Comparison of ENCODE assay signal across 9 mouse cellular contexts in the genomic region with DNA sequence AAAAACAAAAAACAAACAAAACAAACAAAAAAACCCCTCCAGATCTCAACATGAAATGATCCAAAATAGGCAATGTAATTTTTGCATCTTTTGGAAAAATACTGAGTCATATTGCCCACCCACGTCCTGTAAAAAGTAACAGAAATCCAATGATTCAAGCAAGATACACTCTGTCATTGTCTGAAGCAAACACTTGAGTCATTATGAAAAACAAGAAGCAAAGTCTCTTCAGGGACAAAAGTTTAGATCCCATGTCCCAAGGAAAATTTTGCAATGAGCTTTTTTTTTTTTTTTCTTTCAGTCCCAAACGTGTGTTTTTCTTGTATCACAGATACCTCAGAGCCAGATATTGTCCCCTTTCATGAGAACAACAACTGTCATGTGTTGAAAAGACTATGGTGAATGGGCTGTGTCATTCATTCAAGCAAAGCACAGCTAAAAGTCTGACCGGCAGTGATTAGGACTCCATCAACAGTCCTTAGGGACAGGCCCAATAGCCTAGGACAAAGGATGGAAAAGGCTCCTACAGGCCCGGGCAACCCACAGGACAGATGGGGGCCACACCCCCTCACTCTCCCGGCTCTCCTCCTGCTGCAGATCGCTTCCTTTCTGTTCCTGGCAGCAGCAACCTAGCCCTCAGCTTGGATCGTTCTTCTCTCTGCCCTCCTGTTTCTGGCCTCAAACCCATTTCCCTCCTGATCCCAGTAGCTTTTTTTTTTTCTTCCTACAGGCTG. TPM values are rescaled to one million over a fixed set of nuclear protein-coding genes. Genes with fewer than 3 reads are reported as not detected.
DNase-seq lines count a peak whose midpoint lies in the region; TF ChIP-seq lines count a peak whose summit lies in the region.
"Had no signal": no experiment of that assay in that cellular context is flagged by ENCODE, and none has a peak within 500 bp of the region (broad histone marks: within the 10 kb centered on the region; RNA-seq: fewer than 3 reads in every experiment).

No protein-coding gene starts in this region.

- peak in 1 of 2 experiments; percentile 43 for DNase-seq in layer of hippocampus, adult 2 months (ENCODE audit: low spot score in 2 of 2)
- DNase-seq in layer of hippocampus, postnatal 36 days = no peak
- DNase-seq in ZHBTc4 (ENCODE audit: low read depth, low spot score) = peak; percentile 64
- DNase-seq in mesoderm, embryonic 11.5 days (ENCODE audit: low read depth, low spot score) = peak; percentile 21
- no peak for DNase-seq in gastrocnemius, postnatal 14 days
- DNase-seq in frontal cortex, postnatal 36 days (ENCODE audit: low spot score in 2 of 2) = no peak
- no peak for DNase-seq in adrenal gland, adult 8-10 months

- intact Hi-C loops in gastrocnemius, postnatal 14 days (cut with DNase I; ENCODE audit: low total_unique reads) = no loop called here

- no peaks in the 10 kb centered on the region; the same call in 1 of the 2 replicates for H3K4me1 ChIP-seq in embryonic fibroblast, embryonic 13.5 days (ENCODE audit: control insufficient read depth, insufficient read depth, low read length)

- no peak overlapping the region; the same call in 1 of the 2 replicates for H3K4me3 ChIP-seq in layer of hippocampus, adult 2 months
- no peak overlapping the region for H3K4me3 ChIP-seq in embryonic fibroblast, embryonic 13.5 days (ENCODE audit: insufficient read depth, low read length)
- H3K4me3 ChIP-seq: limb, embryonic 15.5 days had no signal

- no peak for TF ChIP-seq POLR2A in embryonic fibroblast, embryonic 13.5 days (IDR thresholded peaks at IDR 0.05; ENCODE audit: low read depth, low read length)

- peak overlapping the region; percentile 80 for H3K27ac ChIP-seq in layer of hippocampus, adult 2 months
- peak overlapping the region; percentile 84 for H3K27ac ChIP-seq in embryonic fibroblast, embryonic 13.5 days (ENCODE audit: insufficient read depth, low read length)
- H3K27ac ChIP-seq: limb, embryonic 15.5 days had no signal

- no peak for TF ChIP-seq CTCF in layer of hippocampus, adult 2 months (conservative IDR thresholded peaks at IDR 0.05)
- TF ChIP-seq CTCF in embryonic fibroblast, embryonic 13.5 days (IDR thresholded peaks at IDR 0.05; ENCODE audit: borderline replicate concordance, insufficient read depth, low read length) = no peak

RNA-seq across cellular contexts. Expression of a gene that starts 19.5 kb away (rescaled TPM):
- 10 to 100 TPM; 47.7 to 54.5 TPM for total RNA-seq in layer of hippocampus, adult 2 months (2021)
- total RNA-seq in layer of hippocampus, postnatal 36 days (2021) = 10 to 100 TPM; 57.2 to 64.2 TPM
- 6.4 and 9.4 TPM in 2 replicates for polyA plus RNA-seq in embryonic fibroblast, embryonic 13.5 days (2011; ENCODE audit: insufficient read length, low read depth, missing spikeins)
- total RNA-seq in gastrocnemius, postnatal 14 days (2021) = 10 to 100 TPM; 15.0 to 16.6 TPM
- 10 to 100 TPM; 13.5 to 18.7 (median 16.4) TPM for total RNA-seq in adrenal gland, adult 8-10 months (2022)

Comparison
In these comparisons a context has a peak if more than half of its experiments do, and no peak if none do; other contexts are left out.
1. DNase-seq: peak in ZHBTc4 (single experiment) and mesoderm, embryonic 11.5 days (single experiment); none in layer of hippocampus, postnatal 36 days (0 of 2), gastrocnemius, postnatal 14 days (single experiment), frontal cortex, postnatal 36 days (0 of 2) and adrenal gland, adult 8-10 months (single experiment).